Mouse (Mus musculus) adrenal gland, adult 18-20 months (tissue): Measurements from ENCODE around the gene Slc27a3. TPM values are rescaled to one million over a fixed set of nuclear protein-coding genes. Genes with fewer than 3 reads are reported as not detected.
A peak's percentile ranks its signal among the peaks of the same experiment; 100 is the strongest.

Experiments used
- DNase-seq, 2 experiments: peaks; one replicate each; pipeline ENCODE4 v3.0.0; 2021 to 2022; ENCODE audit warnings: low spot score in 2 of 2
- long read RNA-seq, 2 experiments: library from polyadenylated mRNA; stranded (forward); transcript quantifications; one replicate each; pipeline ENCODE4 v2.0.0; 2021
- total RNA-seq, 2 experiments: library from RNA; stranded (reverse); gene quantifications; 1 replicate in 1 of 2; 2 replicates in 1 of 2; pipeline ENCODE4 v1.2.3; 2021

The Slc27a3 gene
- total RNA-seq = 100 to 1,000 TPM; 102 to 110 TPM
- long read RNA-seq, experiment 1, transcript Slc27a3-201 (10 exons, 2,259 nt) = major isoform, 69 of 91 reads
- long read RNA-seq, experiment 1, partial matches to known transcripts = 14 of 91 reads
- long read RNA-seq, experiment 1, other reads (novel, unspliced or antisense) = 7 of 91 reads
- long read RNA-seq, experiment 2, transcript Slc27a3-201 (10 exons, 2,259 nt) = major isoform, 139 of 191 reads
- long read RNA-seq, experiment 2, partial matches to known transcripts = 44 of 191 reads
- long read RNA-seq, experiment 2, other reads (novel, unspliced or antisense) = 7 of 191 reads

DNA sequence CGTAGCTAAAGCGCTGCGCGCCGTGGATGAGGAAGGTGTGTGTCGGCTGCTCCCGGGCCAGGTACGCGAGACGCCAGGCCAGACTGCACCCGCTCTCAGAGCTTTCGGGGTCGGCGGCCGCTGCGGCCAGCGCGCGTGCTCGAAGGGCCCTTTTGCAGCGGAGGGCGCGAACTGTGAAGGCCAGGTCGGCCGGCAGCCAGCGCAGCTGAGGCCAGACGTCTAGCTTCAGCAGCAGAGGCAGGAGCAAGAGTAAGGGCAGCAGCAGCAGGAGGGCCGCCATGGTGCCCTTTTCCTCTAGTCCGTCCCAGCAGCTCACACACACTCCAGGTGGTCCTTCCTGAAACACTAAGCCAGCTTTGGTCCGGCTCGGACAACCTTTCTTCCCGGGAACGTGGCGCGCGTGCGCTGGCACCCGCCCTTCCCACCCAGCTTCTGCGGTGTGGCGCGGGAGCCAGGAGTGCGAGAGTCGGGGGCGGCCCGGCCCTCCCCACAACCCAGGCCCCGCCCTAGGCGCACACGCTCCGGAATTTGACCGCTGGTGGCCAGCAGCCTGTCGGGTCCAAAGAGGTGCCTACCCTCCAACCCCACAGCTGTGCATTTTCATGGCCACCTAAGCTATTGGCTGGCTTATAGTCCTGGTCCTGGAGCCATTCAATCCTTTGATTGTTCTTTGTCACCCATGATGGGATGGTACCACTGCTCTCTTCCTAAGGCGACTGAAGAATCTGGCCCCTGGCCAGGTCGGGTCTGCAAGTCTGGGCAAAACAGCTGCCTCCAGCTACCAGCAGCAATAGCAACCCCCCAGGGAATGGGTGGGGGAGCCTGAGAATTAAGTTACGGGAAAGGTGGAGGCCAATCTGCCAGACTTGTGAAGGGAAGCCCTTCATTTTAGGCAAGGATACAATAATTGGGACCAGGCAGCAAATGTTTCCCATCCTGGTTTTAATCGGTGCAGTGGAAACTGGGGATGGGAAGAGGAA is at the start of gene Slc27a3:
Gene Slc27a3 (minus strand): TSS at position 428 of the 980 bp plus-strand sequence.
- DNase-seq = peak; percentile 63 to 71

DNA sequence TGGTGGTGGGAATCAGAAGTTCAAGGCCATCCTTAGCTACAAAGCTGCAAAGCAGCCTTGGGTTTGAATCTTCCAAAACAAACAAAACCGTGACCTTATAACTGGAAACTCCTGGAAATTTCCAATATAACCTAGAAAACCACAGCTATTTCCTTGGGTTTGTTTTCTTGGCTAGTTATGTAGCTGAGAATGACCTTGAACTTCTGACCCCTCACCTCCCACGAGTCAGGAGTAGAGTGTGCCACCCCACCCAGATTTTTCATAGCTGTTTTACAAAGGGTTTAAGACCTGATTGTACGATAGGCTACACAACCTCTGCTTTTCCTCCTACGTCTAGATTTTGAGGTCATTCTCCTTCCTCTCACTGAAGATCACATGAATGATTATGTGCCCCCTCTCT is 47.4 kb upstream of the Slc27a3 start:
- no peak for DNase-seq

DNA sequence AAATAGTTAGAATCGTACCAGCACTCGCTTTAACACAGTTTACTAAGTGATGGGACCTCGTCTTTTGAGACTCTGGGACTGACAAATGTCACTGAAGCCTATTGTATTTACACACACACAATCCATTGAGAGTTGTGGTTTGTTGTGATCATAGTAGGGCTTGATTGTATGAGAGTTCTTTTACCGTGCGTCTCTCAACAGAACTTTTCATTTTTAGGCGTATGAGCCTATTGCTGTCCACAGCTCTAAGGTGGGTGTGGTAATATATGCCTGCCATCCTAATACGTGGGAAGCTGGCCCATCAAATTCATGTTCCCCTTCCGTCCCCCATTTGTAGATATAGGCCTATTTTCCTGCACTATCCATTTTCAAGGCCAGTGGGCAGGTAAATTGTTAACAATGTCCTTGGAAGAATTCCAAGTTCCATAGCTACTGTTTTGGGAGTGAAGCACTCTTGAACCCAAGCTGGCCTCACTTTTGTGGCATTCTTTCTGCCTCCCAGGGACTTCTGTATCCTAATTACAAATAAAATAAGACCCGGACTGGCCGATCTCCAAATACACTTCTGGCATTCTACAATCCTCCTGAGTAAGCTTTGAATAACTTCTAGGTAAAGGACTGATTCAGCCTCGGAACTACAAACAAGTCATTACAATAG is 44.5 kb upstream of the Slc27a3 start:
- DNase-seq = no peak

DNA sequence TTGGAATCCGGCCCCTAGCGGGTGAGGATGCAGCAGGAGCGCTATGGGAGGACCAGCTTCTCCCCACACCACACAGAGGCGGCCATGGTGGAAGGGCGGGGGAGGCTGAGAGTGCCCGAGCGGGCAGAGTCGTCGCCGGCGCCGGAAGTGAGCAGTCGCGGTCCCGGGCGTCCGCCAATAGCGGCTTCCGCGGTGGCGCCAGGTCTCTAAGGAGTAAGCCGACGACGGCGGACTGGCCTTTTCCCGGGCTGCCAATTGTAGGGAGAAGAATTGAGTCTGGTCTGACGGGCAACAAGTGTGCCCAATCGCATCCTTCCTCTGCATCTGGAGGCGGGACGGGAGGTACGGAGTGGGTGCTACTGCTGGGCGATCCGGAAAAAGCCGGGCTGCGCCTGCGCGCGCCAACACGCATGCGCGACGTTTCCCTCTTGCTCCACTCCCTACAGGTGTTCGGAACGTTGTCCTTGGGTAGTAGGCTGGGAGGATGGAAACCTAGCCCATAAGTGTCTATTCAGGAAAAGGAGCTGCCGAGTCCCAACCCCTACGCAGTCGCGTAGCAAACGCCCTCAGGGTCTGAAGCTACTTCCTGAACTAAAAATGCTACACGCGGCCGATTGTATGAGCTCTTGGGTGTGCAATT is 43.8 kb upstream of the Slc27a3 start, which contains the start of gene Ints3:
Gene Ints3 (minus strand): TSS at position 242 of the 640 bp plus-strand sequence.
- DNase-seq = peak; percentile 98

DNA sequence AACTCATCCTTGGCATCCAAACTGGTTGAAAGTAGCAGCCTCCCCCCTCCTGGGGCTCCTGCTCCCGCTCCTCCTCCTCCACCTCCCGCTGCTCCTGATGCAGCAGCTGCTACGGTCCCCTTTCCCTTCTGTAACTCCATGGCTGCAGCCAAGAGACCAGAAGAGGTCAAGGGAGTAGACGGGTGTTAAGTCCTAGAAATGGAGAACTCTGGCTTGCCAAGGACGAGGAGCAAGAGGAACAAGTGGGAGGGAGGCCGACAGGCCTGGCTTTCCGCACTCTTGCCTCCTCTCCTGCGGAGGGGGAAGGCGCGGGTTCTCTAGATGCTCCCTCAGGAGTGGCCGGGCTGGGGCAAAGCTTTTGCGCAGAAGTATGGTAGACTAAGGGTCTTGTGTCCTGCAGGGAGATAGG is 43.1 kb upstream of the Slc27a3 start:
- peak; percentile 41 to 44 for DNase-seq

DNA sequence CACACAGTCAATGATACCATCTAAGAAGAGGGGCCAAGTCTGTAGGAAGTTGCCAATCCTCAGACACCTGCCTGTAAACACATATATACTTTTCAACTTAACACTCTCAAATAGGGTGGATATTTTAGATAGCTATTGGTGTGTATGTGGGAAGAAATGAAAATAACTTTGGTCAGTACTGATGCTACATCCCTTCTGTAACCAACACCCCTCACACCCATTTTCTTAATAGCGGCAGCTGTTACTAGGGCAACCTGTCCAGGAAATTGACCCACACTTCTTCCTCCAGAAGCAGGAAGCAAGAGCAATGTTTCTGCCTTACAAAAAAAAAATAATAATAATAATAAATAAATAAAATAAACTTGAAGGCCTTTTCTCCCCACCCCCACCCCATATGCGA is 42.6 kb upstream of the Slc27a3 start:
- DNase-seq = no peak

DNA sequence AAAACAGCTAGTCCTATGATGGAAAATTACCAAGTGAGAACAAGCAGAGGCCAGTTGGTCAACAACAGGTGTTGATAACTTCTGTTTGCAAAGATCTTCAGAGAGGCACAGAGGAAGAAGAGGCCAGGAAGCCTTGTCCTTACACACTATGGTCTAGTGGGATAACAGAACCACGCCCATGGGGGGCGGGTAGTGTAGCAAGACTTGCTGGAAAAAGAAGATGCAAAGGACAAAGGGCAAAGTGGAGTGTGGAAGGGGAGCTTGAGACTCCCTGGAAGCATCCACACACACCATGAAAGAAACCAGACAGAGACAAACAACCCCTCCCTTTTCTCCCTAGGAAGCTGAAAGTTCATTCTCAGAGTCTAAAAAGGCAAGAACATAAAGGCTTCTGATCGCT is 39.8 kb upstream of the Slc27a3 start:
- DNase-seq = no peak

DNA sequence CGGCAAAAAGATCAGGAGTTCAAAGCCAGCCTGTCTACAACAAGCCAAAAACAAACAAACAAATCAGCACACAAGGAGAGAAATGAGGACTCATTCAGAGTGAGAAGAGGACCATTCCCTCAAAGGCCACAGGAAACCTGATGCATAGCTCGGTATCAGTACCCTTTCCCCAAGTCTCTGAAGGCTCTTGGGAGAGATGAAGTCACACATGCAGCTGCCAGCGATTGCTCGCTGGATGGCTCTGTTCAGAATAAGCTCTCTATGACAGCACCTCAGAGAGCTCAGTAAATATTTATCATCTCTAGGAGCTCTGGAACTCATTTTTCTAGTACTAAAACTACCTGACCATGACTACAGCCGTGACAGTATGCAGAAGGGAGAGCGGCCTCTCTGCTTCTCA is 38.4 kb upstream of the Slc27a3 start:
- DNase-seq = no peak

DNA sequence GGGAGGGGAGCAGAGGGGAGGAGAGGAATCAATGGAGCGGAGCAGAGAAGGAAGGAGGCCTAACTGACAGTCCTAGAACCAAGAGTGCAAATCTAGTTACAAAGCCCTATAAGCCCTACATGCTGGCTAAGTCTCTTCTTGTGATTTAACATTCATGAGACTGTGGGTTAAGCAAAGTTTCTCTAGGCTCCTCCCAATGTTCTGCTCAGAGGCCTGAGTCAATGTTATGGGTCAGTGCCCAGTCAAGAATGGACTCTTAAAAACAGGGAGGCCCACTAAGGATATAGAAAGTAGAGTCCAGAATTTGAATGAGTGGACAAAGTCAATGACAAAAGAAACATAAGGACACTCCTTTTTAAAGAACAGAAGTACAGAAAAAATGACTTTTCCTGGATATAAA is 37.8 kb upstream of the Slc27a3 start:
- no peak for DNase-seq

DNA sequence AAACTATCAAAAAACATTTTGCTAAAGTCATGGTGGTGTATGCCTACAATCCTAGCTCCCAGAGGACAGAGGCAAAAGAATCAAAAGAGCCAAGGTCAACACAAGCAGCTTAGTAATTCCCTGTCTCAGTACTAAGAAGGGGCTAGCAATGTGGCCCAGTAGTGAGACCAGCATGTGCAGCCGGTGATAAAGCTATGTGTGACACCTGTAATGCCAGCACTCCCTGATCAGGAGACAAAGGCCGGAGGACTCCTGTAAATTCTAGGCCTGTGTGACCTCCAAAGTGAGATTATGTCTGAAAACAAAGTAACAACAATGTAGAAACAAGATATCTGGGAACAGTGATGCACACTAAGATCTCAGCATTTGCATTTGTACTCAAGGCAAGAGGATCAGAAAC is 35.8 kb upstream of the Slc27a3 start:
- no peak for DNase-seq

DNA sequence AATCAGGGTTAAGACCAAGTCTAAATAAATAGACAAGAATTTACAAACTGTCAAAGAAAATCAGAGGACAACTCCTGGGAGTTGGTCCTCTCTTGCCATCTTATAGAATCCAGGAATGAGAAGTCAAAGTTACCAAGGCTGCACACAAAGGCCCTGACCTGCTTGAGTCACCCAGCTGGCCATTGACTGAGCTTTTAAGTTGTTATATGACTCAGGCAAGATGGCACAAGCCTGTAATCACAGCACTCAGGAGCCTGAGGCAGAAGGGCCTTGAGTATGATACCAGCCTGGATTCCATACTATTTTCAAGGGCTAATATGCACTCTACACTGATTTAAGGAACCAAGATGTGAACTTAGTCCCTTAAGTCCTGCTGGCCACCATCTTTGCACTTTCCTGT is 33.8 kb upstream of the Slc27a3 start:
- no peak for DNase-seq

DNA sequence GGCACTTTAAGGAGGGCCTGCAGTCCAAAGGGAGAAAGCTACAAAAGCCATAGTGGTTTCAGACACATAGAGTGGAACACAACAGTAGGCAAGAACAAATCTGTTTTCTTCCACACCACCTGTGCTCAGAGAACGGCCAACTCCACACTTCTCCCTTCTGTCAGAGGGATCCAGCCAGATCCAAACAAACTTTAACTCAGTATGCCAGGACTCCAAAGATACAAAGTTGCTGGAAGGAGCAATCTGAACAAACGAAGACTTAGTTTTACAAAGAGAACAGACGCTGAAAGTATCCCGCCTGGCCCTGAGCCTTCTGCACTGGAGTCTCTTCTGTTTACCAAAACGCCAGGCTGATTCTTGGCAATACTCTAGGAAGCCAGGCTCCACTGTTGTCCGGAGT is 31.0 kb upstream of the Slc27a3 start:
- no peak for DNase-seq

DNA sequence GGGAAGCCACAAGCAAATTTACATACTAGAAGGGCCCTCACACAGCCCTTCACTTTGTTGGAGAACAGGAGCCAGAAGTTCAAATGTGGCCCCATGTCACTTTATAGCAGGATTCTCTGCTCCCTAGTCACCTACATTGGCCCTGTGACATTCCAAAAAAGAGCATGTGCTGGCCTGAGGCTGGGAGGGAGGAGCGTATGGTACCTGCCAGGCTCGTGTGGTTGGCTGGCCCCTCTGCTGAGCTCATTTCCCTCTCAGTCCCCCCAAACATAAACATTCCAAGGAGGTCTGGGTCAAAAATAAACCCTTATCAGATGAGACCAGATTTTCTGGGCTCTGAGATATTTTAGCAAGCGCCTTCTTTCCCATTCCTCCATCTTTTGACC is 23.3 kb upstream of the Slc27a3 start:
- peak in 1 of 2 experiments; percentile 27 for DNase-seq

DNA sequence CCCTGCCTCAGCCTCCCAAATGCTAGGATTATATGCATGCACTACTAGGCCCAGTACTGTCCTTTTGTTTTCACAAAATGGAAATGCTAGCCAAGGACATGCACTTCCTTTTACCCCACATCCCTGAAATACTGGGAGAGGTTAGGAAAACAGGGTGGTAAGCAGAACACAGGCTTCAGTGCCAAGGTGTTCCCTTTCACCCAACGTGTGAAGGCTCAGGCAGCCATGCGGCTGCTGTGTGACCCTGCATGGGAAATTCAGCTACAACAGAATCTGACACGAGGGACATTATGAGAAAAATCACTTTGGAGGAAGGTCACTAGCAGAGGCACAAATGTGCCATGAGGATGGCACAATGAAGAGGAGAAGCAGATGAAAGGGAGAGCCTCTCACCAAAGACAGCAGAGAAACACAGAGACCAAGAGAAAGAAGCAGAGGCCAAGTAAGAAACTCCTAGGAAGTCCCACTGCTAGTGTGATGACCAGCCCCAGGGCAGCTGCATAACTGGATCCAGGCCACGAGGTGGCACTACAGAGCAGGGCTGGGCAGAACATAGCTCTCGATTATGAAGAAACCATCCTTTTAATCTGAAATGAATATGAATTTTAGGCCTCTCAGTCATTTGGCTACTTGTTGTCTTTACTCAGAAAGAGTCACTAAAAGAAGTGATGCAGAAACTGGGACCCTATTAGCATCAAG is 22.7 kb upstream of the Slc27a3 start:
- peak; percentile 80 to 85 for DNase-seq

DNA sequence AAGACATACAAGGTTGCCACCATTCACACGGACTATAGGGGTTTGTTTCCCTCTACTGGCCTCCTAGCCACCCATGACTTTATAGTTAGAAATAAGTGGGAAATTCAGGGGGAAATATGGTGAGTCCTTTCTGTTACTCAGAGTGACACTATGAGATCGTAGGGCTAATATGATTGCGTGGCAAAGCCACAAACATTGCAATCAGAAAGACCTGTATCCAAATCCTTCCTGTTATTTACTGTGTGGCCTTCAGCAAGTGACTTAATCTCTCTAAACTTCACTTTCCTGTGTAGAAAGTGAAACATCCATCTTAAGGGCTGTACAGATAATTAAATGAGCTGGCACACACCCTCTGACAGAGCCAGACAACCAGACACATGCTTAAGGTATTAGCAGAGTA is 19.0 kb upstream of the Slc27a3 start:
- no peak for DNase-seq

DNA sequence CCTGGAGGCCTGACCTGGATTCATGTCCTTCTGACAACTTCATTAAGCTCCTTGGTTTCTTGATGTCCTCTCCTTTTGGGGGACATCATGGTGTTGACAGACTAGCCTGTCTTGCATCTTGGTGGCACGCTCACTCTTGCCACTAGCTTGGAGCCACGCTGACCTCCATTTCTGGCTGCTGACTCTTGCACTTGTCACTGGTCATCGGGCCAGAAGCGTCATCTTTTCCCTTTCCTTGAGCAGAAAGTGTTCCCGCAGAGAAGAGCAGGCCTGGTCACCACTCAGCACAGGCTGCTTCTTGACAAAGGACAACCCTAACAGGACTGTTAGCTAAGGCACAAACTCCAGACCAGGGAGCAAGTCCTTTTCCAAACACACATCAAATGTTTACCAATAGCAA is 16.7 kb upstream of the Slc27a3 start:
- peak in 1 of 2 experiments; percentile 13 for DNase-seq

DNA sequence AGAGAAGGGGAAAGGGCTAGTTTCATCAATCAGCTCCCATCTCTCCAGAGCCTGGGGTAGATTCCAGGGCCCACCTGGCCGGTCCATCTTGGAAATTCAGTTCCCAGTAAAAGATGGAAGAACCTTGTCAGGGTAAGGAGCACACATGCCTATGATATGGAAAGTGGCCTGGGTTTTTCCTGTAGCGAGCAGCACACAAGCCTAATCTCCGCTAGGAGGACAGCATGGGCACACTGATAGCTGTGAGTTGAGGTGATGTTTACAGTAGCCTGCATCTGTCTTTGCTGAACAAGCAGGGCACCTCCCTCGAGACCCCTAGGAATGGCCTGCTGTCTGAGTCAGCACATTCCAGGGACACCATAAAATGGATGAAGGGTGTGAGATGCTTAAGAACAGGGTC is 14.9 kb upstream of the Slc27a3 start:
- peak in 1 of 2 experiments; percentile 25 for DNase-seq

DNA sequence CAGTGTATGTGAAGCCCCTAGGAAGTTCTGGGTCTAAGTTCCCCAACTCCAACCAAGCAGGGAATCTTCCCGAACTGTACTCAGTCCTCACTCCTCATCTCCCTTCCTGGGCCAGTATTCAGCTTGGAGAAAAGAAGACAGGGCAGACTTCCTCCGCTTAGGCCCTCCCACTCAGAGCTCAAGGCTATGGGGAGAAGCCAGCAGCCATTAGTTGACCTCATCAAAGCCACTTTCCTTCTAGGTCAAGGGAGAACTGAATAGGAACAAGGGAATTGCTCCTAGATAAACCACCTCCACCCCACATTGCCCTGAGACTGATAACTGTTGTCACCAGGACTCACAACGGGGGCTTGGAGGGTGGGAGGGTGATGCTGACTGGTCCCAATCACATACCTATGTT is 14.4 kb upstream of the Slc27a3 start:
- peak in 1 of 2 experiments; percentile 45 for DNase-seq

DNA sequence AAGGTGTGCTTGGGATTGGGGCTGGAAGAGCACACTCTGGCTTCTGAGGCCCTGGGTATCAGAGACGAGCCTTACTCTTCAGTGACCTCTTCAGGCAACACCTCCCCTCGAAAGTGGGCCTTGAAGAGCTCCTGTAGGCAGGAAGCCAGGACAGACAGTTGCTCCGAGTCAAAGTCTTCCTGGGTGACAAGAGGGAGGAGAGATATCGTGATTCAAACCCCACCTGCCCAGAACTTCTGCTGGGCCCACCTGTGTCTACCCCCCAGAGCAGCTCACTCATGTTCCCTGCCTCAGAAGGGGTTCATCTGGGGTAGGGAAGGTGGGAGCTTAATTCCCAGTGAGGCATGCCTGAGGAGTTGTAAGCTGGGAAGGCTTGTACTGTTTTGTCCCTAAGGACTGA is 11.3 kb upstream of the Slc27a3 start:
- DNase-seq = peak in 1 of 2 experiments; percentile 15

DNA sequence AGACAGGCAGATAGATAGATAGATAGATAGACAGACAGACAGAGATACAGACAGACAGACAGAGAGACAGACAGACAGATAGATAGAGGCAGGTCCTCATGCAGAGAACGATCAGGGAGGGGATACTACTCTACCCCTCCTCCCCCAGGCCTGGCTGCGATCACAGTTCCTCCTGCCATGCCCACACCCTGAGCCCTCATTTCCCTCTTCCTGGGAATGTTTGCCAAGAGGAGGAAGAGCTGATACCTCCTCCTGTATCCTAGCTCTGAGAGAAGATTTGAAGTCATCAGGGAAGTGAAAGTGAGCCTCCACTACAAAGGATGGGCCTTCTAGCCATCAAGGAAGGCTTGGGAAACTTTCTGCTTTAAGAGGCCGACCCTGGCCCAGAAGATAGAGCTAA is 5.9 kb upstream of the Slc27a3 start:
- DNase-seq = no peak
